Mouse (Mus musculus) B cell, adult 62 days (primary cell): ENCODE data around the gene Ldhb. TPM values are rescaled to one million over a fixed set of nuclear protein-coding genes. Genes with fewer than 3 reads are reported as not detected.

Experiments
- total RNA-seq: library from RNA; stranded (reverse); gene quantifications from 4 replicates; pipeline ENCODE4 v1.2.4, GENCODE M21; 2023

The Ldhb gene
- total RNA-seq, result 1.1 to 2.2 TPM in 2 of 4 replicates, not detected in the others

GRCm38 (mm10) chr6:142507785-142508162 is at the start of gene Ldhb:
Gene Ldhb, minus strand, starts transcription at chr6:142507957.

GRCm38 (mm10) chr6:142472801-142473203 is 35.0 kb downstream of the Ldhb start, which contains the start of gene Gys2:
Gene Gys2, minus strand, starts transcription at chr6:142473109.

Other genes starting within 250 kb of the Ldhb start
- not detected in 4 replicates for gene Iapp, start 209.5 kb downstream of the Ldhb start, total RNA-seq
- not detected in 4 replicates for gene Slco1a5, start 185.0 kb downstream of the Ldhb start, total RNA-seq
- gene Pyroxd1, start 162.3 kb downstream of the Ldhb start, total RNA-seq, result 20.7 to 24.3 TPM (median 23.0 TPM) in 4 replicates
- gene Recql, start 120.9 kb downstream of the Ldhb start, total RNA-seq, result 25.1 to 35.7 TPM (median 32.0 TPM) in 4 replicates
- 14.6 to 26.7 TPM (median 22.6 TPM) in 4 replicates for gene Golt1b, start 120.7 kb downstream of the Ldhb start, total RNA-seq
- 0.47 to 0.82 TPM in 2 of 4 replicates, not detected in the others for gene Spx, start 94.5 kb downstream of the Ldhb start, total RNA-seq
- gene Gys2, start 34.8 kb downstream of the Ldhb start, total RNA-seq, result not detected in 4 replicates
- not detected in 4 replicates for gene Kcnj8, start 63.7 kb upstream of the Ldhb start, total RNA-seq
- 0.18 TPM in 1 of 4 replicates, not detected in the others for gene Abcc9, start 194.4 kb upstream of the Ldhb start, total RNA-seq
- 38.9 to 46.5 TPM (median 42.0 TPM) in 4 replicates for gene Cmas, start 248.7 kb upstream of the Ldhb start, total RNA-seq